Mouse (Mus musculus) ES-CJ7 (cell line): ENCODE results near the gene Cyb561.

ENCODE experiments used
- DNase-seq: peaks from one replicate; pipeline ENCODE4 v3.0.0; 2011; ENCODE audit warnings: low read depth, low spot score

Gene Cyb561

DNA sequence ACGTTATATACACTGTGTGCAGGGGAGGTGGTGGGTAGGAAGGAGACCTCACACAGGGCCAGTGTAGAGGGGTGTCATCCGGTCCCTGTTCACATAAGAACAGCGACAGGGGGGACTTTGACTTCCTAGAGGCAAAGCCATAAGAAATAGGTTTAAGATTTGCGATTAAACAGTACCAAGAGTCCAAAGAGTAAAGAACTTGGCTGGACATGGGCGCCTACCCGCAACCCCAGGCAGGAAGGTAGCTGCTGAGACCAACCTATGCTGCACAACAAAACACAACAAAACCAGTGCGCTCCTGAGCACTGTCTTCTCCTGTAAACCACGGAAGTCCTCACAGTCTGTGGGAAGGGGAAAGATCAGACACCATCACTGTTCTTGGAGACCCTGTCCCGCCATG is 1.0 kb downstream of the Cyb561 start:
- DNase-seq = no peak

DNA sequence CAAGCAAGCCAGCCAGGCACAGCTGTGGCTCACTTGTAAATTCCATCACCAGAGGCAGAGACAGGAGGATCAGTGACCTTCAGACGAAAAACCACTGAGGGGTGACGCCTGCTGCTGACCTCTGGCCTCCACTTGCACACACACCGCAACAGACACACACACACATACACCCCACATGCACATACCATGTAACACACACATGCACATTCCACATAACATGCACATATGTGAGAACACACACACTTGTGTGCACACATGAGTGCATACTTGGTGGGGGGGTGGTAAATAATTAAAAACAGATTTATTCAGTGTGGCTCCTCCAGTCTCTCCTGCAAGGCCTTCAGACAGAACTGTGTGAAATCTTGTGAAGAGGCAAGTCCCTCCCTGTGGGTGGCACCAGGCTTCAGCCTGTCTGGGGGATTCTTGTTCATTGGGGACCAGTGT is 1.5 kb downstream of the Cyb561 start:
- no peak for DNase-seq

DNA sequence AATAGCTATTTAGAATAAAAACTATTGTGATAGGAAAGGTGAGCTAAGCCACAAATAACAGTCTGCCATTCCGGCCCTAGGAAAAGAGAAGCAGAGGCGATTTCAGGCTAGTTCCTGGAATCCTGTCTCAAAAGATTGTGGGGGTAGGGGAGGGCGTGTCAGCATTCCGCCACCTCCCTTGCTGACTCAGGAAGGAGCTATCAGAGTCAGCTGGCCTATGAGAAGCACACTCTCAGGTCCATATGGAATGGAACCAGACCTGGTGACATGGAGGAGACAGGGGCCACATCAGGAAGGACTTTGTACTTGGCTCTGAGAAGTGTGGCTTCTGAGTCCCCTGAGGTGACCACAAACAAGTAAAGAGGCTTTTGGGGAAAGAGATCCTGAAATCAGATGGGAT is 2.6 kb downstream of the Cyb561 start:
- DNase-seq = peak; percentile 81

DNA sequence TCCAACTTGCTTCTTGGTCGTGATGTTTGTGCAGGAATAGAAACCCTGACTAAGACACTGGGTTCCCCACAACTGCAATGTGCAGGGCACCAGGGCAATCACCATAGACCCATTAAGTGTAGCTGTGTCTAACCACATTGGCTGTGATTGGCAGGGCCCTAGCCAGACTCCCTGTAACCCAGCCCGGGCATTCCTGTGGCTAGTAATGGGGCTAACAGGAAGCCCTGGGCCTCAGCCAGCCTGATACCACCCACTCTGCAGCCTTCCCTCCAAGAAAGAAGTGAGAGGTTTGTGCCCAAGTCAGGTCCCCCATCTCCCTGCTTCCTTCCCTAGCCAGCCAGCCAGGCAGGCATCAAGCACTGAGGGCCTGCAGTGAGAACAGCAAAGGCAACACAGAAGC is 4.9 kb downstream of the Cyb561 start:
- DNase-seq = no peak

DNA sequence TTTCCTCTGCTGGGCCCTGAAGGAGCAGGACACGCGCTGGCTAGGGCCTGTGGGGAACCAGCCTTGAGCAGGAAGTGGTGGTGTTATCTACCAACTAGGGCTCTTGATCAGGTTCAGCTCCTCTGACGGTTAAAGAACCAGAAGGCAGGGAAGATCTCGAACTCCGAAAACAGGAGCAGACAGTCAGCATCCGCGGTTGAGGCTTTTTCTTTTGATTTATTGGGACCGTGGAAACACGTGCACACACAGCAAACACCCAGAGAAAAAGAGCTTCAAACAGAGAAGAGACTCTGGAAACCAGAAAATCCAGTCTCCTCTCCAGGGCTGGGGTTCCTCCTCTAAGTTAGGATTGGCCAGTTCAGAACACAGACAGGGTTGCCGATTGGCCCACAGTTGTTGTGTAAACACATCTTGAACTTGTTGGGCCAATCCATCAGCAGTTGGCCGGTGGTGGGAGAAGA is 6.4 kb downstream of the Cyb561 start:
- DNase-seq = no peak

DNA sequence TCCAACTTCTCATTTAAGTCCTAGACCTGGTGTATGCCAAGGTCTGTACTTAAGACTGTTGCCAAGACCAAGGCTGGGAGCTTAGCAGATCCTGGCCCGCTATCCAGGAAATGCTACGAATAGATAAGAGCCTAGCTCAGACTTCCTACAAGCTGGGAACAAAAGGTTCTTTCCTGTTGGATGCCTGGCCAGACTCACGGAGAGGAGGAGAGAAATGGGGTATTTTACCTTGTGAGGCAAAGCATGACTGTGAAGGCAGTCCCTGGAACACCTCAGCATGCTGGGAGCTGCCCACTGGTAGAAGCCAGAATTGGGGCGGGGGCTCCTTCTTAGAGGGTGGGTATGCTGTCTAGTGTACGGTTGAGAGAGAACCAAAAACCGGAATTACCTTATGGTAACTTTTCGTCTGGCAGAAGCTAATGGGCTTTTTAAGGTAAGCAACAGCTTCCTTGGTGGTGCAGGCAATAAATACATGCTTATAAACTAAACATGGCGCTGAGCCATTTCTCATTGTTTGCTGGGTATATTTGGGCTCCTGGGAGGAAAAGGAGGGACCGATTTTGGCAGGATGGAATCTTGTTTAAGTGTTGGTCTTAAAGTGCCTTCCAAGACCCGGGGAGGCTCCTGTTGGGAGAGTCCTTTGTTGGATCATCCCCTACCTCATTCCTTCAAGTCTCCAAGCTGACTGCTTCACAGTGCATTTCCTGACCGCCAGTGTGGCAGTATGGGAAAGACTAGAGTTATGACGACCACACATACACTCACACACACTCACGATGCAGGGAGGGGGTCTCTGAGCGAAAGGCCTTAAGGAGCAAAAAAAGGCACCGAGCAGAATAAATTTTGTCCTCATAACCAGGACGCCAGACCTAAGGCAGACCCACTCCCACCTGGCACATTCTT is 8.1 kb downstream of the Cyb561 start:
- DNase-seq = no peak

DNA sequence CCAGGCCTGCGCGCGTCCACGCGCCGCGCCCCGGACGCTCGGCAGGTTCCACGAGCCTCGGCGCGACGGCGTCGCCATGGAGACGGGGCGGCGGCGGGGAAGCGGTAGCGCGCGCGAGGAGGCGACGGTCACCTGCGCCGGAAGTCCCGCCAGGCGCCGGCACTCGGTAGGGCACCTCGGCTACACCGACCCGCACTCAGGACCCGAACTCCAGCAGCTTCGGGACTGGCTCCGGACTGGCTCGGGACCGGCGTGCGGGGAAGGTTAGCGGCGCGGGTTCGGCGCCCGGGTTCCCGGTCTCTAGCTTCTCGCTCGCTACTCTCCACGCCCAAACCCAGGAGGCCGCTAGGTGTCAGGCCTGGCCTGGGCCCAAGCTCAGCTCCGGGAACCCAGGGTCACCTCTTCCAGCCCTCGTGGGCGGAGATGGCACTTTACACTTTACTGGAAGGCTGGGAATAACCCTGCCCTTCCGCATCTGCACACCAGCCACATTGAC is 9.0 kb downstream of the Cyb561 start:
- peak; percentile 74 for DNase-seq

DNA sequence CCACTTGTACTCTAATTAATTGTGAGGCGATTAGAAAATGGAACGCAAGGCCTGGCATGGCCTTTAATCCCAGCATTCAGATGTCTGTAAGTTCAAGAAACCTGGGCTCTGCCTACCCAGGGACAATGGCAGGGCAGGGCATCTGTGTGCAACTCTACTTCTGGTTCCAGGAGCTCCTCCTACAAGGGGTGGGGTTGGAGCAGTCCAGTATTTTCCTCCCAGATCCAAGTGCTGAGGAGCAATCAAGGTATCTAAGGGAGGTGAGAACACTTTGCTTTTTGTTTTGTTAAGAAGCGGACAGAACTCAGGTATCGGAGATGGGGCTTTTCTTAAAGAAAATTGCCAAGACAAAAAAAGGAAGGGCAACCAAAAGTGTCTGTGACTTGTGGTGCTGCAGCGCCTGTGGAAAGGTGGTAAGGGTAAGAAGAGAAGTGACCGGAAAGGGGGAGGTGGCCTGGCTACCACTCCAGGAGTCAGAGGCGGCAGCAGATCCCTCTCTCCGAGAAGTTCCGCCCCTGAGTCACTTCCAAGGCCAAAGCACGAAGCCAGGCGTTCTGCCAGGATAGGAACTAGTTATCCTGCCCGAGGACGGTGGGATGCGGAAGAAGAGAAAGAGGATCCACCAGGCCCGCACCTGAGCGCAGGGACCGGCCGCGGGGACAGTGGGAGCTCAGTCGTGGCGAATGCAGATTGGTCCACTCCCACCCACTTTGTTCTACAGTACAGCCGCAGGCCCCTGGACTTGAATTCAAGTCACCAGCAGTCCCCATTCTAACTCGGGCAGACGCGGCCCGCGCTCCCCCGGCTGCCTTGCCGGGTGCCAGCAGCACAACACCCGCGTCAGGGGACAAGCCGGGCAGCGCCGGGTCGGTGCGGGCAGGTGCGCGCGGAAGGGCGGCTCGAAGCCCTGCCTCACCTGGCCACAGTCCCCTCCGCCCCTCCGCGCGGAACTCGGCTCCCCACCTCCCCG is 9.7 kb downstream of the Cyb561 start:
- DNase-seq = peak; percentile 74

DNA sequence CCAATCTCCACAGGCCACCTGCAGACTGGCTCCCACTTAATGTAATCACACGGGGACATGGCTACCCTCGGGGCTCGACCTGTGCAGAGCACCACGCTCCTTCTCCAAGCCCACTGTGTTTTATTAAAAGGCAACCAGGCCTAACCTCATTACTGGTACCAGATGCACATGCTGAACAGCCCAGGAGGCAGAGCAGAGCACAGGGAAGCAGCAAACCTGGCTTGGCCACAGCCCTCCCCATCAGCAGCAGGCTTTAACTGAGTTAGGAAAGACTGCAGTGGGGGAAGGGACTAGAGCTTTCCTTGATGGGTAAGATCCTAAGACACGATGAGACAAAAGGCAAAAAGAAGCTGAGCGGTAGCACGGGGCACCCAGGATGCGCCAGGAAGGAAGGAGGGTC is 11.2 kb downstream of the Cyb561 start:
- no peak for DNase-seq

DNA sequence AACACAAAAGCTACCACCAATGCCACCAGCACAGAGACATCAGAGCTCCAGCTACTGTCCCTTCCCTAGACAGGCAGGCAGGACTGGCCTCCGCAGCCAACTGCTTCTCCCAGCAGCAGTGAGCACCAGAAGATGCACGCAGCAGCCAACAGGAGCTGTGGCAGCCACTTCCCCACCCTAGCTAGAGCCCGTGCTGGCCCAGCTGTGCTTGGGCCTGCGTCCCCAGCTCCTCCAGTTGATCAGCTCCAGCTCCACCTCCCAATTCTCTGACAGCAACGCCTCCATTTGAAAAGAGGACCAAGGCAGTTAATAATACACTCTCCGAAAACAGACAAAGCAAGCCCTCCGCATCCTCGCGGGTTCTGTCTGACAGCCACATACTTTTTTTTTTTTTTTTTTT is 14.4 kb downstream of the Cyb561 start:
- no peak for DNase-seq

DNA sequence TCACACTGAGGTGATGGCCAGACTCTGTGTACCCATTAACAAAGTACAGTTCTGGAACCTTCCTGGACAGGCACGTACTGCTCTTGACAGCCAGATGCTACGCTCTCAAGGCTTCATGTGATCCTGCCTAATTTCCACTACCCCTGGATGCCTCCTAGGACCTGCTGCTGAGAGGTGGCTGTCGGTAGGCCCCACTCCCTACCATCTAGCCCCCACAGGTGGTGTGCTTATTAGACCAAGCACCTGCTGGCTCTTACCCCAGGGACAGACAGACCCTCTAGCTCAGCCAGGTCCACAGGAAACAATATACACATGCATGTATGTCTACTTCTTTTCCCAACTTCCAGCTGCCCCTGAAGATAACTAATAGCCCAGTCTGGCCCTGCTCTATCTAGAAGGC is 16.2 kb downstream of the Cyb561 start:
- no peak for DNase-seq

DNA sequence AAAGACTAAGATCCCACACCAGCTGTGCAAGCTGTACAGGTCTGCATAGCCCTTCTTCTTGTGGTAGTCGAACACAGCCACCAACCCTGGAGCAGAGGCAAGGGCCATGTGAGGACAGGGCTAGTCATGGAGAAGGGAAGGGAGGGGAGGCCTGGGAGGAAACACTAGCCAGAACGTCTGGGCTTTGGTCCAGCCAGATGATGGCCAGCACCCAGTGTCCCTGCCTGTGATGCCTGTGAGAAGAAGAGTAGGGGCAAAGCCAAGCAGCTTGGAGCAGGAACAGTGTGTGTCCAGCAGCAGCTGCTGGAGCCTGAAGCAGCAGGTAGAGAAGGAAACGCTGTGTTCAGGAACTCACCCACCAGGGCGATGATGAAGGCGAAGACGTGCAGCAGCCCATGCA is 16.9 kb downstream of the Cyb561 start:
- no peak for DNase-seq

DNA sequence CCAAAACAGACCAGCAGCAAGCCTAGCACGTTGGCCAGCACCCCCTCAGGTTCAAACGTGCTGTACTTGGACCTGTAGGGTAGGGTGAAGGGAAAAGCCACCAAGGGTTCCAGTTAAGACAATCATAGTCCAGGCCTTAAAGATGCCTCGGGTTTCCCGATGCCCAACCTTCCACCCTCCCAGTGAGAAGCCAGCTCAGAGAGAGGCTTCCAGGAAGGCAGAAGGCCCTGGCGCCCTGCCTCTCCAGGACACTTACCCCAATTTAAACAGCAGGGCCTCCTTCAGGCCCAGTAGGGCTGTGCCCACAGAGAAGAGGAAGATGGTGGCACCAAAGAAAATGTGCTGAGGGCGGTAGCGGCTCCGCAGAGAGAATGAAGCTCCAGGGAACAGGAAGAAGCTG is 17.6 kb downstream of the Cyb561 start:
- no peak for DNase-seq

DNA sequence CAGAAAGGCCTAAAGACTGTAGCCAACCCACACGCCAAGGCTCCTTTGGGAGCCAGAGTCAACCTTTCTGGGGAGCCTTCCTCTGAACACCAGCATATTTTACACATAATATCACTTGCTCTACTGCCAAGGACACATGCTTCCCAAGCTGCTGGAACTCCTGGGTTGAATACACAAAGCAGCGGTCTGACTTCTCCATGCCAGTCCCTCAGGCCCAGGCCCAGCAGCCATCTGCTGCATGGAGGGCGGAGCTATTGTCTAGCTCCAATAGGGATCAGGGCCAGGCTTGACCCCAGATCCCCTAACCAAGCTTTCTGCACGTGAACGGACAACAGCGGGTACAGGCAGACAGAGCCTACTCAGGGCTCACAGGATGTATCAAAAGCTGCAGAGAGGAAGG is 18.3 kb downstream of the Cyb561 start:
- no peak for DNase-seq

DNA sequence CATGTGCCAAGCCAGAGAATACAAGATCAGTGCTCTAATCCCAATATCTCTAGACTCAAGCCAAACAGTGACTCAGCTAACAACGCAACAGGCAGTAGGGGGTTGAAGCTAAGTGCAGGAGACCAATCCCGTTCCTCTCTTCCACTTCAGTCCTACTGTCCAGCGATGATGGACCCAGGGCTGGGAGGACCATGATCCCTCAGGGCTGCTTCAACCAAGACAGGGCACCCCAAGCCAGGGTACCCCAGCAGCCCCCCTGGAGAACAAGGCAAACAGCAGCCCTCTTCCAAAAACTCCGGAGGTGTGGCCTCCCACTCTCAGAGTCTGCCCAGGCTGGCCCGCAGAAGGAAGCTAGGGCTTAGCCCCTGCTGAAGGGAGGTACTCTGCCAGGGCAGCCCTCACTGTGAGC is 18.8 kb downstream of the Cyb561 start:
- no peak for DNase-seq

DNA sequence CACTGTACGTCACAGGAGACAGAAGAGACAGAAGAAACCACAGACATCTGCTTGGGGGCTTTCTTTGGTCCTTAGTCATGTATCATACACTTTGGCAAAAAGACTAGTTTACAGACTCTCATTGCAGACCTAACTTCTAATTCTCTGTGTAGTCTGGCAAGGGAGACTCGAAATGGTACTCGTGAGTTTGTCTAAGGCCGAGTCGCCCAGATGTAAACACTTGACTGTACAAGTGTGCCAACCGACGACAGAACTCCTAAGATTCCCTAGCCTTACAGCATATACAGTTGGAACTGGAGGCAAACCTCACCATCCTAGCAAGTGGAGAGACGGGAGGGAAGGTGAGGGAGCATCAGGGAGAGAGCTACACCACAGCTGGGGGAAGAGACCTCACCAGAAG is 19.4 kb downstream of the Cyb561 start:
- no peak for DNase-seq

DNA sequence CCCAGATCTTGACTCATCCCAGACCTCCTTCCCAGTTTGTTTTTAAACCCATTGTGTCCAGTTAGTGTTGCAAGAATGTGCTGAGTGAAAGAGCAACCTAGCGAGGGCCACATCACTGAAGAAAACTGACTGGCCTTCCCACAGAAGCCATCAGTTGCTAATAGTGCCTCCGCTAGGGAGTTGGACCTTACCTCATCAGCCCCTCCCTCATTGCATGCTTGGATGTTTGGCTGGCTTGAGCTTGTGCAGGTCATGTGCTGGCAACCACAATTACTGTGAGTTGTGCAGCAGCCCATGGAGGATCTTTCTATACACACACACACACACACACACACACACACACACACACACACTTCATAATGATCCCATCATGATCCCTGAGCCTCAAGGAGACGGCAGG is 21.8 kb downstream of the Cyb561 start:
- DNase-seq = no peak

DNA sequence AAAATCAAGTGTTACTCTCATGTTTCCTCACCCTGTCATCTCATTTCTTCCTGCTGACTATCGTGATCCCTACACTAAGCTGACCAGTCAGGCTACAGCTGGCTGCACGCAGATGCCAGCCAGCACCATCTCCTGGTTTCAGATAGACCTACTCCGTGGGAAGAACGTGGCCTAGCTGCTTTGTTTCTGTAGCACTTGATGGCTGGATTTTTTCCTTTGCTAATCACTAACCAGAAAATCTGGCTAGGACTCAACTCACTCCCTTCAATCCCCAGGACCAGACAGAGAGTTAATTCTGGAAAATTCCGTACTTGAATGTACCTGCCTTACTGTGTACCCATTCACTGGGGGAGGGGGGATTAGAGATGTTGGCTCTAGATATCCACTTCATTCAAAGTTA is 25.0 kb downstream of the Cyb561 start:
- DNase-seq = no peak

DNA sequence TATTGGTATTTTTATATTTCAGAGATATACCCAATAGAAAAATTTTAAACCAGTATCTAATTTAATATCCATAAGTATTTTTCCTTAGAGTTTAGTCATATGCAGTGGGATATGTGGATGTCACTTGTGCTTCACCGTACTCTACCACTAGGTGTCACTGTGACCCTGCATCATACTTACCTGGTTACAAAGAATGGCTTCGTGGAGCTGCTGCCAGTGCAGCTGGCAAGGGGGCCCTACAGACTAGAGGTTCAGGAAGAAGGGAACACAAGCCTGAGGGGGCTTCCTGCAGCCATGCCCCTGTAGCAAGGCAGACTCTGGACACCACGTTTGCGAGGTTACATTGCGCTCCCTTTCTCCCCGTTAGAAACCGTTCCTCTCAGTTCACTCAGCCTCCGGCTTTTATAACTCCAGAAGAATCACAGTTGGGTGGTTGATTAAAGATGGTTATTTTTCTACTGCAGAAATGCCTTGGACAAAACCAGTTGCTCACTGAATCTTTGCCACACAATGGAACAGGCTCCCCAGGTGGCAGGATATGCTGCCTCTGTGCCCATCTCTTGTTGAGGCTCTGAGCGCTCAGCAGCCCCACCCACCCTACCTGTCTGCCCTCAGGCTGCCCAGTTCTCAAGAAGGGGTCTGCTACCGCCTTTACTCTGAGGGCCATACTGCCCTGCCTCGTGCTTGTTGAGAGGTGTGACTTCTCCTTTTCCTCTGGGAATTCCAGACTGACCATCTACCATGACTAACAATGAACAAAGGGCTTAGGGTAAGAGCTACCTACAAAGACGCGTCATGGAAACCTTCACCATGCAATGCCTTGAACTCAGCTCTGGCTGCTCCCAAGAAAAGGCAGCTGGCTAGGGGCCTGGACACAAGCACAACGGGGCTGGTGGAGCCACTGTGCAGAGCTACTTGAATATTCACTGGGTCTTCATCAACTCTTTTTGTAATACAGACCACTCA is 25.8 kb downstream of the Cyb561 start:
- DNase-seq = peak; percentile 78

DNA sequence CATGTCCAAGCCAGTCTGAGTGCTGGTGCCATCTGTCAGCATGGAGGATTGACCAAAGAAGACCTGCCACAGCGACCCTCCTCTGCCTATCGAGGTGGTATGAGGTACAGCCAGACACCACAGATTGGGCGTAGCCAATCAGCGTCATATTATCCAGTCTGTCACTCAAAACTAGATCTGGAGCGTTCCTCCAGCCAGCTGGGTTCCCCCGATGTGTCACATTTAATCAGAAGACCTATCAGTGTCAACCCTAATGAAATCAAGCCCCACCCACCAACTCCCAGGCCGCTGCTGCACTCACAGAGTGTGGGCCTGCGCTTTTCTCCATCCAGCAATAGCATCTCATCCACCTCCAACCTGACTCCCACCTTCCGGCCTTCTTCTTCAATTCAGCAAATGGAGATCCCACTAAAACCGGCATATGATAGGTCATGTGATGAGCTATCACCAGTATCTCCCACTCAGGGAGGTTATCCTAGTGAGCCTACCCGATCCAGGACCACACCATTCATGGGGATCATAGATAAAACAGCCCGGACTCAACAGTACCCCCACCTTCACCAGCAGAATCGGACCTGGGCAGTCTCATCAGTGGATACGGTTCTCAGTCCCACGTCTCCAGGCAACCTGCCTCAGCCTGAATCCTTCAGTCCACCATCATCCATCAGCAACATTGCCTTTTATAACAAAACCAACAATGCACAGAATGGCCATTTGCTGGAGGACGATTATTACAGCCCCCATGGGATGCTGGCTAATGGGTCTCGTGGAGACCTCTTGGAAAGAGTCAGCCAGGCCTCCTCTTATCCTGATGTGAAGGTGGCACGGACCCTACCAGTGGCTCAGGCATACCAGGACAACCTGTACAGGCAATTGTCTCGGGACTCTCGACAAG is 30.1 kb downstream of the Cyb561 start:
- no peak for DNase-seq
